Mouse (Mus musculus) ES-Bruce4 (cell line): ENCODE results near the gene Bmpr2.

Experiments
- CTCF ChIP-seq: IDR thresholded peaks from one replicate; pipeline ENCODE4 v1.8.1; 2011; ENCODE audit warnings: low read depth, low read length
- EP300 ChIP-seq: IDR thresholded peaks from 2 replicates; pipeline ENCODE4 v1.6.1; 2011; ENCODE audit warnings: low read depth, low read length; ENCODE audit not compliant: insufficient read depth
- POLR2A ChIP-seq: IDR thresholded peaks from one replicate; pipeline ENCODE4 v1.8.1; 2011; ENCODE audit warnings: low read length; ENCODE audit not compliant: insufficient read depth

- TF ChIP-seq EP300 (no peak), CTCF (no peak), POLR2A (no peak)
Measured at GRCm38 (mm10) chr1:59809921-59810320, 46.7 kb downstream of the Bmpr2 start.
